Mouse (Mus musculus) heart, adult 2 months (tissue): ENCODE results near the gene Zfp36l2.

Experiments
- CTCF ChIP-seq: fragments of 200-600 bp; IDR thresholded peaks from 2 replicates; pipeline ENCODE4 v1.8.1; 2022; ENCODE audit warnings: antibody characterized with exemption, mild to moderate bottlenecking, moderate library complexity
- POLR2A ChIP-seq: fragments of 200-500 bp; IDR thresholded peaks from 2 replicates; pipeline ENCODE4 v1.6.1; 2011; ENCODE audit warnings: mild to moderate bottlenecking, low read depth, low read length, control low read depth; ENCODE audit not compliant: insufficient read depth

GRCm38 (mm10) chr17:84136669-84137392 lies 50.9 kb downstream of the Zfp36l2 start:
- TF ChIP-seq CTCF = no peak
- TF ChIP-seq POLR2A = no peak
